Mouse (Mus musculus) limb, embryonic 13.5 days (tissue): Measurements from ENCODE around the gene Lclat1. TPM values are rescaled to one million over a fixed set of nuclear protein-coding genes. Genes with fewer than 3 reads are reported as not detected.
A peak's percentile ranks its signal among the peaks of the same experiment; 100 is the strongest.

Experiments used
- ATAC-seq: fragments of 200-750 bp; cut with Nextera tagmentation; 2 replicates; pipeline ENCODE4 v1.8.0; 2017; ENCODE audit warnings: low read depth, moderate number of reproducible peaks, moderate TSS enrichment; ENCODE audit not compliant: low FRiP score
- H3K27ac ChIP-seq: fragments of 300-500 bp; sonication (generic); 2 replicates; pipeline ENCODE4 v1.5.1; 2015; ENCODE audit warnings: inconsistent platforms, mild to moderate bottlenecking, moderate library complexity
- H3K27me3 ChIP-seq: fragments of 300-500 bp; sonication (generic); 2 replicates; pipeline ENCODE4 v1.6.1; 2015; ENCODE audit warnings: mild to moderate bottlenecking, inconsistent platforms
- H3K36me3 ChIP-seq: fragments of 300-500 bp; sonication (generic); 2 replicates; pipeline ENCODE4 v1.6.1; 2015; ENCODE audit warnings: inconsistent platforms, mild to moderate bottlenecking, moderate library complexity
- H3K4me1 ChIP-seq: fragments of 300-500 bp; sonication (generic); 2 replicates; pipeline ENCODE4 v1.6.1; 2015; ENCODE audit warnings: inconsistent platforms
- H3K4me2 ChIP-seq: fragments of 300-500 bp; sonication (generic); replicated peaks from 2 replicates; pipeline ENCODE4 v1.6.1; 2015; ENCODE audit warnings: inconsistent platforms, mild to moderate bottlenecking, moderate library complexity
- H3K4me3 ChIP-seq: fragments of 300-500 bp; sonication (generic); 2 replicates; pipeline ENCODE4 v1.5.1; 2015; ENCODE audit warnings: moderate library complexity, mild to moderate bottlenecking, inconsistent platforms
- H3K9ac ChIP-seq: fragments of 300-500 bp; sonication (generic); 2 replicates; pipeline ENCODE4 v1.6.1; 2015; ENCODE audit warnings: mild to moderate bottlenecking, inconsistent platforms
- H3K9me3 ChIP-seq: fragments of 300-500 bp; sonication (generic); 2 replicates; pipeline ENCODE4 v1.6.1; 2016; ENCODE audit warnings: inconsistent platforms
- WGBS: fragments of 180-500 bp; shearing (Covaris S2); methylation state at CpG from one replicate; pipeline ENCODE4 v1.1.7; 2015; 5-methylcytosine and 5-hydroxymethylcytosine counted together
- polyA plus RNA-seq: library from polyadenylated mRNA; unstranded; fragments of >200 nt; fragmentation: Nextera tagmentation; extraction: Ambion mirVana; gene quantifications from 2 replicates; pipeline ENCODE4 v1.2.1, GENCODE M21; 2015

Gene Lclat1
- polyA plus RNA-seq, 1 experiment from 2014 or later = 9.9 TPM

DNA sequence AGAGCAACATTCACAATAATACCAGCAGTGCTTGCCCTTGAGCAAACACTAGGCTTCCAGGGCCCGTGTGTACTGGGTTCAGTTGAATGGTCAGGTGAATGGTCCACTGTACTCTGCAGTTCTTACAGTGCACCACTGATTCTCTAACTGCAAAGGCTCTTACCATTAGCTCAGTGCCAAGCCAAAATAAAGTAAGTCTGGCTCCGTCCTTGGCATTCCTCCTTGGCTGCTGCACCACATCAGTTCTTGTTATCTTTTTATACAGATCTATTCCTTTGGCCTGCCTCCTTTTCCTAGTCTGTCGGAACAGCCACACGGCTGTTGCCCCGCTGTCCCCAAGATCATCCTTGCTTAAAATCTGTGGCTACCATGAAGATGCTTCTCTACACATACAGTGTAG lies 130.7 kb downstream of the Lclat1 start:
- peaks cover 6% of the 10 kb centered on the region for H3K36me3 ChIP-seq
- H3K27me3 ChIP-seq = no peaks in the 10 kb centered on the region
- no peaks in the 10 kb centered on the region for H3K9me3 ChIP-seq
- WGBS = 89% methylated on average over 5 of the region's 5 CpGs
- peaks cover 13% of the 10 kb centered on the region for H3K4me1 ChIP-seq
- no peak overlapping the region for H3K4me3 ChIP-seq
- H3K27ac ChIP-seq = no peak overlapping the region
- no peak for ATAC-seq
- H3K4me2 ChIP-seq = no peak overlapping the region
- H3K9ac ChIP-seq = no peak overlapping the region

DNA sequence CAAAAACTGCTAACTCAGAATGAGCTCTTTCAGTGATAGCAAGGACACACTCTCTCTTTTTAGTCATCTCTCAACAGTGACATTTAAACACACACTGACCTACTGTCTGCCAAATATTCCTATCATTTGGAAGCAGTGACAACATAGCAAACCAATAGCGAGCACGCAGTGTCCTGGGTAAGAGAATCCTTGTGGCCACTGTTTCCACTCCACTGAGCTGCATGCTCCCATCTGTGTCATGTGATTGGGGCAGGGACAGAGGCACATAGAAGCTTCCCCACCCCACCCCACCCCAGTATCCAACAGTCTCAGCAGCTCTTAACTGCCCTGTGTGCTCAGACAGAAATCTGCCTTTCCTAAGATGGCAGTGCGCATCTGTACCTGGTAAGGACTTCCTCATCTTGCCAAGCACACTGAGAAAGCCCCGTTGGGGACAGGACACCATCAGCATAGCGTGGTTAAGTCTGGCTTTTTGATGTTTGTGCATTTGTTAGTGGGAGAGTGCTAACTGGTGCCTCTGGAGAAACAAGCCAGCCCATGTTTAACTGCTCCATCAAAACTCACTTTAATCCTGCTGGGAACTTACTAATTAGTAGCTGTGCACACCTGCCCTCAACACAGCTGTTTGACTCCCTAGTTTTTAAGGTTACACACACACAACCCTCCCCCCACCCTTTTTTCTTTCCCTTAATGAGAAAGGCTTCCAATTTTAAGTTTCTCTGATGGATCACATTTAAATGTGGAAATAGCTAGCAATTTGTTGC lies 133.5 kb downstream of the Lclat1 start:
- H3K9ac ChIP-seq = no peak overlapping the region
- H3K27me3 ChIP-seq = no peaks in the 10 kb centered on the region
- no peak; the same call in 1 of the 2 replicates for ATAC-seq
- 0 out of 2 replicates have a peak overlapping the region, but pooled peaks have one; percentile 12 for H3K27ac ChIP-seq
- 48% methylated on average over 5 of the region's 5 CpGs for WGBS
- H3K36me3 ChIP-seq = peaks cover 6% of the 10 kb centered on the region
- H3K4me3 ChIP-seq = no peak overlapping the region
- H3K4me2 ChIP-seq = no peak overlapping the region
- no peaks in the 10 kb centered on the region for H3K9me3 ChIP-seq
- H3K4me1 ChIP-seq = peaks cover 20% of the 10 kb centered on the region

DNA sequence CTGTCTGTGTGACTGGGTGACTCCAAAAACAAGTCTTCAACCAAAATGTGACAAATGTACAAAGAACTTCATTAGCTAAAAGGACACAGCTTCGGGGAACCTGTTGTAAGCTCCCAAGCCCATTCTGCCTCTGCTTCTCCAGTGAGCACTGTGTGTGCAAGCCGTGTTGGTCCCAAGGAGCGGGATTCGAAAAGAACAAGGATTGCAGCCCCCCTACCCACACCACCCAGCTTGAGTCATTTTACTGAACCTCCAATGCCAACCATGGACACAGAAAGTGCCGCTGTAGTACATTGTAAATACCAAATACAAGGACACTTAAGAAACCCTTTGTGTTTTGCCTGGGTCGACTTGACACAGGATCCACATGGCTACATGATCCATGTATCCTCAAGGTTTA lies 135.9 kb downstream of the Lclat1 start:
- ATAC-seq = no peak
- Histone ChIP-seq H3K9ac (no peak overlapping the region), H3K27me3 (no peaks in the 10 kb centered on the region), H3K4me3 (no peak overlapping the region), H3K9me3 (no peaks in the 10 kb centered on the region), H3K4me1 (peaks cover 20% of the 10 kb centered on the region), H3K27ac (no peak overlapping the region), H3K36me3 (peaks cover 6% of the 10 kb centered on the region), H3K4me2 (no peak overlapping the region)
- WGBS = 94% methylated on average over 6 of the region's 6 CpGs

DNA sequence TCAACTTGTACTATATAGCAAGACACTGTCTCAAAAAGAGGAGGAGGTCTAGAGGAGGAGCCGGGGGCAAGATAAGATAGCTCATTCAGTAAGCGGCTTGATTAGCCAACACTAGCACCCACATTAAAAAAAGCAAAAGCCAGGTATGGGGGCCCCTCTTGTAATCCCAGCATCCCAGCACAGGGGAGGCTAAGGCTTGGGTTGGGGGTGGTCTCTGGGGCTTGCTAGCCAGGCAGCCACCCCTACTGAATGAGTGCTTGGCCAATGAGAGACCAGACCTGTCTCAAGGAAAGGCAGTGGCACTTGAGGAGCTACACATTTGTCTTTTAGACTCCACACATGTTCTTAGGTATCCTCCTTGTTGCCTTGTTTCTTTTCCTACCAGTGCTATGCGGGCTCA lies 136.8 kb downstream of the Lclat1 start:
- peaks cover 20% of the 10 kb centered on the region for H3K4me1 ChIP-seq
- H3K27me3 ChIP-seq = no peaks in the 10 kb centered on the region
- no peaks in the 10 kb centered on the region for H3K9me3 ChIP-seq
- H3K4me2 ChIP-seq = no peak overlapping the region
- no peak overlapping the region for H3K9ac ChIP-seq
- 94% methylated on average over 3 of the region's 3 CpGs for WGBS
- no peak overlapping the region for H3K4me3 ChIP-seq
- no peak for ATAC-seq
- peaks cover 3% of the 10 kb centered on the region for H3K36me3 ChIP-seq
- H3K27ac ChIP-seq = no peak overlapping the region

DNA sequence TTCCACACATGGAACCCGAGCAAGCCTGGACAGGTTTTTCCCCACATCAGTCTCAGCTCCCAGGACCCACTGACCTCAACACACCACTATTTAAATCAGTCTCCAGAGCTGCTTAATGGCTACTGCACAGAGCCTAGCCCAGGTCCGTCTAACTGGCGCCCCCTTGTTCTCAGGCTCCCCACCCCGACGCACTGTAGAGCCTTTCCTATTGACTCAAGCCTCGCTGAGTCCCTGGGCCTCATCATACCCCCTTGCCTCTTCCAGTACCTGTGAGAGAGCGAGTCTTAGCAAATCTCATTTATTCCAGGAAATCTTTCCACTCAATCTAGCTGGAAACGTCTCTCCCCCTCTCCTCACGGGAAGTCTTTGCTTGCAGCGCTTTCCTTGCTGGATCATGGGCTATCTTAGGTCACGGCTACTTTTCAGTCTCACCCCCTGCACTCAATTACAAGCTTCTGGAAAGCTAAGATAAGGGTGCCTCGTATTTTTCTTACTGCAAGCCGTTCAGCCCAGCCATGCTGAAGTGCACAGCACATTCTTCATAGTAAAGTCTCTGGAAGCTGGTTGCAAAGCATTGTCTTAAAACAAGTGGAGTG lies 137.4 kb downstream of the Lclat1 start:
- Histone ChIP-seq H3K27ac (no peak overlapping the region), H3K4me2 (no peak overlapping the region), H3K4me1 (peaks cover 20% of the 10 kb centered on the region), H3K36me3 (no peaks in the 10 kb centered on the region), H3K27me3 (no peaks in the 10 kb centered on the region), H3K9me3 (no peaks in the 10 kb centered on the region), H3K9ac (no peak overlapping the region), H3K4me3 (no peak overlapping the region)
- ATAC-seq = no peak
- whole genome bisulfite sequencing = 67% methylated on average over 13 of the region's 13 CpGs

DNA sequence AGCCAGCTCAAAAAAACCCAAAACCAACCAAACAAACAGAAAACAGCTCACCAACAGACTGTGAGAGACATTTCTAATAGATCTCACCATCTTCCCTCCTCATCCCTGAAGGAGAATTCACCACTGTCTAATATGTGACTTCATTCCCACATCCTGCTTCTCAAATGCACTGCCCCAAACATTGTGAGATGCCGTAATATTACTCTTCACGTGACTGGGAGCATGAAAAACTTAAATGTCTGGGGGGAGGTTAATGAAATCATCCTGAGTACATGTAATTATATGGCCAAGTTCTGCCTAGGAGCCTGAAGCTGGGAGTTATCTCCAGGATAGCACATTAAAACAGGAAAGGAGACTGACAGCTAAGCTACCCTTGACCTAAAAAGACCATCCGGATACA lies 138.3 kb downstream of the Lclat1 start:
- no peak overlapping the region for H3K9ac ChIP-seq
- no peaks in the 10 kb centered on the region for H3K27me3 ChIP-seq
- ATAC-seq = no peak
- no peak overlapping the region for H3K4me3 ChIP-seq
- H3K36me3 ChIP-seq = no peaks in the 10 kb centered on the region
- H3K27ac ChIP-seq = no peak overlapping the region
- H3K4me1 ChIP-seq = peaks cover 12% of the 10 kb centered on the region
- H3K9me3 ChIP-seq = no peaks in the 10 kb centered on the region
- 80% methylated on average over 3 of the region's 3 CpGs for WGBS
- H3K4me2 ChIP-seq = no peak overlapping the region

DNA sequence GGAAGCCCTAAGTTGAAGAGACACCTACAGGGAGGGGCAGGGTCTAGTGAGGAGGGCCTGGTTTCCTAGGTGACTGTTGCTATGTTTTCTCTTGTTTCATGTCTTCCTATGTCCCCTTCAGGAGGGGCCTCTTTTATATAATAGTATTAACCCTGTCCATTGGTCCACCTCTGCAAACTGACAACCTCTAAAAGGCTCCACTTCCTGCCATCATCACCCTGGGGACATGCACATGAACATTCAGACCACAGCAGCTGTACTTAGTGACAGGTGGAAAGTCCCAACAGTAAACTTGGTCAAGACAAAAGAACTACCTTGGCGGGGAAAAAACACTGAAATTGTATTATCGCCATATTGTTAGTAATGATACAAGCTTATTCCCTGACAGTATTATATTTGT lies 139.1 kb downstream of the Lclat1 start:
- Histone ChIP-seq H3K4me3 (no peak overlapping the region), H3K9me3 (no peaks in the 10 kb centered on the region), H3K27me3 (no peaks in the 10 kb centered on the region), H3K27ac (no peak overlapping the region), H3K4me1 (peaks cover 6% of the 10 kb centered on the region; the same call in 1 of the 2 replicates), H3K36me3 (no peaks in the 10 kb centered on the region), H3K4me2 (no peak overlapping the region), H3K9ac (no peak overlapping the region)
- ATAC-seq = no peak
- WGBS = 95% methylated on average over 2 of the region's 2 CpGs

DNA sequence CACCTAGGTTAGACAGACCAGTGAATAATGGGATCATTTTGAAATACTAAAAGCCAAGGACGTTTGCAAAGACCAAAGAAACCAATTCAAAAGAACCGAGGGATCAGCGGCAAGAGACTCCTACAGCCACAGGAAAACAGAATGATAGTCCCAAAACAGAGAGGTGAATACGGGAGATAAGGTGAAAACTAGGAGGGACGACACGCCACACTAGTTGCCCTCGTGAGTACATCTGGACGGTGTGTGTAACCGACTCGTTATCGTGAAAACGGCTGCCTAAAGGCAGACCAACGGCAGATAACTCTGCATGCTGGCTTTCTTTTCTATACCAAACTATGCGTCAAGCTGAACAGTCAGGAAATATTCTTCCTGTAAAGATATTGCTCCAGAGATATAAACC lies 140.0 kb downstream of the Lclat1 start:
- no peaks in the 10 kb centered on the region for H3K9me3 ChIP-seq
- H3K27me3 ChIP-seq = no peaks in the 10 kb centered on the region
- H3K4me1 ChIP-seq = peaks cover 6% of the 10 kb centered on the region; the same call in 1 of the 2 replicates
- 82% methylated on average over 14 of the region's 14 CpGs for WGBS
- no peaks in the 10 kb centered on the region for H3K36me3 ChIP-seq
- H3K9ac ChIP-seq = no peak overlapping the region
- H3K4me3 ChIP-seq = no peak overlapping the region
- ATAC-seq = no peak
- H3K4me2 ChIP-seq = no peak overlapping the region
- no peak overlapping the region for H3K27ac ChIP-seq

DNA sequence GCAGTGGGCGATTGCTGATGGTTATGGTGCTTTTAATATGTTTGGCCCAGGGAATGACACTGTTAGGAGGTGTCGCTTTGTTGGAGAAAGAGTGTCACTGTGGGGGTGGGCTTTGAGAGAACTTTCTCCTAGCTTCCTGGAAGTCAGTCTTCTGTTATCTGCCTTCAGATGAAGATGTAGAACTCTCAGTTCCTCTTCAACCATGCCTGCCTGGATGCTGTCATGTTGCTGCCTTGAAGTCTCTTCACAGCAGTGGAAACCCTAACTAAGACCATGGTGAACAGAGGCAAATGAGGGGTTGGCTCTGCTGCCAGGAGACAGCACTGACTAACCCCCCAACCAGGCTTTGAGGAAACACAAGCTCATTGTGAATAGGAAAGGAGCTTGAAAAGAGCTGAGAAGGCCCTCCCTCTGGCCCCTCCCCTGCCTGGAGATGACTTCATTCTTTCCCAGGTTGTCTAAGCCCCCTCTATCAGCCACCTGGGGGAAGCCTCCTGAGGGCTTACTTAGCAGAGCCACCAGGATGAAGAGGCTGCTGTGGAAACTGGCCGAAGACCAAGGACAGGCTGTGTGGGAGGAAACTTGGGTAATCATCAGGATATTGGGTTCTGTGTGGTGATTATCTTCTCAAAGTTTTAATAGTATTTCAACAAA lies 142.8 kb downstream of the Lclat1 start:
- Histone ChIP-seq H3K27ac (no peak overlapping the region), H3K4me1 (no peaks in the 10 kb centered on the region), H3K4me2 (no peak overlapping the region), H3K4me3 (no peak overlapping the region), H3K9ac (no peak overlapping the region), H3K36me3 (no peaks in the 10 kb centered on the region), H3K27me3 (no peaks in the 10 kb centered on the region), H3K9me3 (no peaks in the 10 kb centered on the region)
- ATAC-seq = peak; percentile 32; the same call in 1 of the 2 replicates
- WGBS = 88% methylated on average over 3 of the region's 3 CpGs

DNA sequence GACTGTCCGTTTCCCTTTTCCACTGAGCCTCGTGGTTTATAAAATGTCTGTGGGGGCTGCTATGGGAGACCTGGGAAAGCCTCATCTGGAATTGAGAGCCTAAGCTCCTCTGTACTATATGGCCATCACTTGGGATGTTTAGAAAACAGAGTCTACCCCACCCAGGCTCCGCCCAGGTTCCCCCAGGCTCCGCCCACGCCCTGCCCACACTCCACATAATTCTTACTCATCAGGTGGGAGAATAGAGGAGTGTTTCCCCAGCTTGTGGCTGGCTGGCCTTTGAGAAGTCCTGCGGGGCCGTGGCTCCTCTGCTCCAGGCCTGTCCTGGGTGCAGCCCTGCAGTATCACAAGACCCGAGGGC lies 143.3 kb downstream of the Lclat1 start:
- WGBS = 65% methylated on average over 8 of the region's 8 CpGs

DNA sequence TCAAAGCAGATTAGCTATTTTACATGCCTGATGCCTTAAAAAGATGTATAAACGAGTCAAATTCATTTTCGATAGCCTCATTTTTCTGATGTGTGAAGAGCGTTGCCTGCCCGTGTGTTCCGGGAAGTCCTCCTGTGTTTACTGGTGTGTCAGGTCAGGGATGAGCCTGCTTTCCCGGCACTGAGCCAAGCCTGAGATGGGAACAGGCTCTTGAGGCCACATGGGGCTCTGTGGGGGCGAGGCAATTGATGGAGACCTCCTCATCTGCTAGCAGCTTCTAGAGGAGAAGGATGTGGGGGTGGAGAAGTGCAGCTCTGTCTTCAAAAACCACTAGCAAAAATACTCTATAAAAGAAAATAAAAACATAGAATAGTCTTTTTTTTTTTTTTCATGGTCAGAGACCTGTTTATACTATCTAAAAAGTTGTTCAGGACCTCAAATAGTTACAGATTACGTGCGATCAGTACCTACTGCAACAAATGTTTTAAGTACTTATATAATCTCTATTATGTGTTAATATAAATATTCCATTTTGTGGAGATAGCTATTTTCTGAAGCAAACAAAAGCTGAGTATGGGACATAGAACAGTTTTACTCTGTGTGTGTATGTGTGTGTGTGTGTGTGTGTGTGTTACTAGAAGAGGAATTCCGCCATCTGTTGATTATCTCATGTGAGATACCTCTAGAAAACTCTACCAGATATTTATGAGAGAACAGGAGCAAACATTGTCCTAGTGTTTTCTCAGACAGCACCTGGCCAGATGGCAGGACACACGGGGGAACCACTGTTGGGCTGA lies 144.2 kb downstream of the Lclat1 start:
- H3K36me3 ChIP-seq = no peaks in the 10 kb centered on the region
- no peak overlapping the region for H3K4me3 ChIP-seq
- H3K27me3 ChIP-seq = no peaks in the 10 kb centered on the region
- no peaks in the 10 kb centered on the region for H3K9me3 ChIP-seq
- no peak overlapping the region for H3K4me2 ChIP-seq
- ATAC-seq = no peak
- H3K9ac ChIP-seq = no peak overlapping the region
- WGBS = 75% methylated on average over 11 of the region's 11 CpGs
- H3K4me1 ChIP-seq = no peaks in the 10 kb centered on the region
- H3K27ac ChIP-seq = no peak overlapping the region

More for the DNA sequence above, 143.3 kb downstream of the Lclat1 start:
- Histone ChIP-seq H3K4me2 (no peak overlapping the region), H3K27me3 (no peaks in the 10 kb centered on the region), H3K4me1 (no peaks in the 10 kb centered on the region), H3K27ac (no peak overlapping the region; the same call in 1 of the 2 replicates), H3K9ac (no peak overlapping the region), H3K9me3 (no peaks in the 10 kb centered on the region), H3K36me3 (no peaks in the 10 kb centered on the region), H3K4me3 (no peak overlapping the region)
- peak; percentile 35; the same call in 1 of the 2 replicates for ATAC-seq
